Mouse (Mus musculus): Measurements from ENCODE around the gene Lrrc1.
A peak's percentile ranks its signal among the peaks of the same experiment; 100 is the strongest.

Lrrc1 gene

DNA sequence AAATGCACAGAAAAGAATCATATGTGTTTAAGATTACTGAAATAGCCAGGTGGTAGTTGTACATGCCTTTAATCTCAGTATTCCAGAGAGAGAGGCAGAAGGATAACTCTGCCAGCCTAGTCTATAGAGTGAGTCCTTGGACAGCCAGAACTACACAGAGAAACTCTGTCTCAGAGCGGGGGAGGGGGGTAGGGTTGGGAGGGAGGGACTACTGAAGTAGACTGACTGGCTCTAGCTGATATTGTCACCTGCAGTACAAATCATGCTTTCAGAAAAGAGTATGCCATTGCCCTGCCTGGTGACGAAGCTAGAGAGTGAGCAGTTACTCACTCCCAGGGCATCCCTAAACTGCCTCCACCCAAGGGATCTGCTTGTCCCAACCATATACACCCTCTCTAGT, 125.9 kb downstream of the Lrrc1 start:
- DNase-seq, result no peak

DNA sequence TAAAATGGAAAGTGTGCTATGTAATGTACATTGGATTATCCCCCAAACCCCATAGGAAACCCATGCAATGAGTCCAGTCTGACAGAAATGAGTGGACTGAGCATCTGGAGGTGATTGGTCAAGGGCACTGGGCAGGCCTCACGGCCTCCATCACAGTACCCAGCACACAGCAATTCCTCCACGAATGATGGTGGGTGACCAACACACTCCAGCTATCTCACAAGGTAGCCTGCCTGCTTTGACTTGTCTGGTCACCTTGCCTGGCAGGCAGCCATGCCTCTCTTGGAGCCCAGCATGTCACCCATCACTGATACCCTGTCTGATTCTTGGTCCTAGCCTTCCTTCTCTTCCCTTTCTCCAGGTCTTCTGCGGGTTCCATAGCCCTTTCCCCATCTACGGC, 128.2 kb downstream of the Lrrc1 start:
- no peak for DNase-seq

DNA sequence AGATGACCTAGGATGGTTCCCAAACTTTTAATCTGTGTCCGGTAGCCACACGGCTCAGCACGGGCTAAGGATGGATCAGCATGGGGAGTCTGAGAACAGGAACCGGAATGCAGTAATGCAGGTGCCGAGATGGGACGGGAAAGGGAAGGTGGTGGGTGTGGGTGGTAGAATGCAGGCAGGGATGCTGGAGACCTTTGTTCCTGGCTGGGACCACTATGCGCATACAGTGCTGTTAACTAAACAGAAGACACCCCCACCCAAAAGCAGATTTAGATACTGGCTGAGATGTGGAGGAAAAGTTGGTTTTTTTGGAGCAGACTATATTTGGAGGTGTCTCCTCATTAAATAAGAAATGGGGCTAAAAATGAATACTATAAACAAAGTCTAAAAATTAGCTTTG, 128.7 kb downstream of the Lrrc1 start:
- DNase-seq, result no peak

DNA sequence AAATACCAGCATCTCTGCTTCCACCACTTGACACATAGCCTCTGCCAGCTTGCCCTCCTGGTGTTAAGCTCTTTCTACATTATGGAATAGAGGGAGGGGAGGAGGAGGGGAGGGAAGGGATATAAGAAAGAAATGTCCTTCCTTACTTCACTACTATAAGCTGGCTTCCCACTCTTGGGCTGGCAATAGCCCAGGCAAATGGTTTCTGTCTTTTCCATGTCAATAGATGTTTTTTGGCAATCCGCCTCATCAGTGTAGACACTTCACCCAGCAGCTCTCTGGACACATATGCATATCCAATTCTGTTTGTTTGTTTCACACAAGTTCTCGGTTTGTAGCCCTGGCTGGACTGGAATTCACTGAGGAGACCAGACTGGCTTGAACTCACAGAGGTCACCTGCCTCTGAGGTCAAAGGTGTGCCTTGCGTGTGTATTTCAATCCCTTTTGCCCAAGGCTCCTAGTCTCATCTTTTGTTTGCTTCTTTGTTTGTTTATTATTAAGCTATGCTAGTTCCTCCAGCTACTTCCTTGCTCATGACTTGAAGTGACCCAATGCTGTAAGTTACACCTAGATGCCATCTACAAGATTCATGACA, 132.7 kb downstream of the Lrrc1 start:
- DNase-seq, result no peak

DNA sequence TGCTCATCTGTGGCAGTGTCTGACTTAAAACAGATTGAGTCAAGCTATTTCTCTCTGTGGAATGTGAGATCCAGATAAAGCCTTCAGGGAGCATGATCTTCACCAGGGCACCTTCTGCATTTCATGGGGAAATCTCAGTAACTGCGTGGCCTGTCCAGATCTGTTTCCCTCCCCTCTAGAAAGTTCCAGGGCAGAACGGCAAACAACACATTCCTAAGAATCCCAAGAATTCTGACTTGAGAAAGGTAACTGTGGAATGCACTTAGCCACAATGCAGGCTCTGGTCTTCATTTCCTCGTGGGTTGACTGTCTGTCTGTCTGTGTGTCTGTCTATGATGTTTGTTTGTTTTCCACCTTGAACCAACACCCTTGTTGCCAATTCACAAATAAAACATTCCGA, 133.7 kb downstream of the Lrrc1 start:
- DNase-seq, result no peak

DNA sequence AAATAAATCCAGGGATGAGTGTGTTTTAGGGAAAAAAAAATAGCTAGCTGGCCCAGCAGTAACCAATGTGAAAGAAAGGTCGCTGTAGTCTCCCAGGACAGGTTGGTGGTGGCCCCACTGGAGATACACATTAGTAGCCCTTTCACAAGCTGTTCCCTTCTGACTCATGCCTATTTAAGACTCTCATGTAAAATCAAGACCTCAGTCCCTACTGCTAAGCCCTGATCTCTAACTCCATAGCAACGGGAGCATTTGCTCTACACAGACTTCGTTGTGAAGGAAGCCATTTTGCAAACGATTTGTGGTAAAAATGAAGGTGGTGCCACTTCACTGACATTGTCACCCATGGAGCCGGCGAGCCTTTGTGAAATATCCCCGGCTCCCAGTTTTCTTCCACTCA, 134.1 kb downstream of the Lrrc1 start:
- no peak for DNase-seq

DNA sequence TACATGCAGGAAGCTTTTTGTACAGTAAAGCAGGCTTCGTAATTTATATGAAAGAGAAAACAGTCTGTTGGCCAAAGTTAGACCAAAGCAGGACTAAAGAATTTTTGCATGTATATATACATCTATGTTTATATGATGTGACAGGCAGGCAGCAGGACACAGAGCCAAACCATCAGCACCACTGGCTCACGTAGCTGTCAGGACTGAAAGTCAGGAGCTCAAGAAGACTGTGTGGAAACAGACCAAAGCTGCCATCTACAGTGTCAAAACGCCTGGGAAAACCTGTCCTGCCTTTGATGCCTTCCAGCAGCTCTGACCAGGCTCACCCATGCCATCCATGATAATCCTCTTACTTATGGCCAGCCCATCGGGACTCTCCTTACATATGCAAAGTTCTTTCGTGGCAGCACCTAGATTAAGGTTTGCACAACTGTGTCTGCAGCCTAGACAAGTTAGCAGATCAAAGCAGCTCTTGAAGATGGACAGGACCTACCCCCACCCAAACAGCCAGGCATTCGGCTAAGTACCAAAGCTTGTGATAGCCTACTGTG, 136.5 kb downstream of the Lrrc1 start:
- DNase-seq, result no peak

DNA sequence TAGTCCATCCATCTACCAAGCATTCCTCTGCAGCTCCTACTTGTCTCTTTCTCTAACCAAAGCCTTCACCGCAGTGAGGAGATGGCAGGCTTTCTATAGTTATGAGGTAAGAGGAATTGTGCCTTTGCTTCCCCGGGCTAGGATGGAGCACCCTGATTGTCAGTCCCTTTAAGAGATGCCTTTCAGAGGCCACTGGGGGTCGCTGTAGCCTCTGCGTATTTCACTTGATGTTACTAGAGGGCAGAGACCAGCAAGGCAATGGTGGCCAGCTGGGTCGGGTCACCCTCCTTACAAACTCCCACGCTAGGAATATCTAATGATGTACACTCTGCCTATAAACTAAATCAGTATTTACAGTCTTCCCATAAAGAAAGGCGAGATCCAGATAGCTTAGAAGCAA, 137.8 kb downstream of the Lrrc1 start:
- peak; percentile 57 for DNase-seq

DNA sequence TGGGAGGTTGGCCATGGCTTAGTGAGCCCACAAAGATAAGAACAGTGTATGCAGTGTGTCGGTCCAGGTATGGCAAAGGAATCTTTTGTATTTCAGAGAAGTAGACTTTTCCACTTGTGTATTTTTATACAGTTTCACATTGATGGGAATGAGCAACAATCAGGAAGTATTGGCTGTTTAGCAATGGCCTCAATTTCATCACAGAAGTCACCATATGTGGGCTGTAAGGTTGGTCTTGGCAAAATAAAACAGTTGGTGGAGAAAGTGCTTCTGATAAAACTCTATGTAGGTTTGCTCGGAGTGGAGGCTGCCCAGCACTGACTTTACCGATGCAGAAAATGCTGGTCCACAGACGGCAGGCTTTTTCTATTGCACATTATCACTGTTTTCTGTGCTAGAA, 140.2 kb downstream of the Lrrc1 start:
- no peak for DNase-seq

DNA sequence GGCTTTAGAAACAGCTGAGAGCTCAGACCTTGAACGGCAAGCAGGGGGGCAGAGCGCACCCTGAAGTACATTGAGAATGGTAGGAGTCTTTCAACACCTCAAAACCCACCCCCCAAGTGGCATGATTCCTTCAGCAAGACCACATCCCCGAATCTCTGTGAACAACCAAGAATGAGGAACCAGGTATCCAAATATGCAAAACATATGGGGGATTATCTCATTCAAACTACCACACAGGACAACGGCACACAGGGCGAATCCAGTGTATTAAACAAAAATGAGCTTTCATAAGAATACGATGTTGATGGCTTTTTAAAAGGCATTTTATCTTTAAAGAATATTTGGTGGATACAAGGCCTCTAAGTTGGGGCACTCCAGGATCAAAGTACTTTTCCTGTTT, 140.7 kb downstream of the Lrrc1 start:
- DNase-seq, result no peak

DNA sequence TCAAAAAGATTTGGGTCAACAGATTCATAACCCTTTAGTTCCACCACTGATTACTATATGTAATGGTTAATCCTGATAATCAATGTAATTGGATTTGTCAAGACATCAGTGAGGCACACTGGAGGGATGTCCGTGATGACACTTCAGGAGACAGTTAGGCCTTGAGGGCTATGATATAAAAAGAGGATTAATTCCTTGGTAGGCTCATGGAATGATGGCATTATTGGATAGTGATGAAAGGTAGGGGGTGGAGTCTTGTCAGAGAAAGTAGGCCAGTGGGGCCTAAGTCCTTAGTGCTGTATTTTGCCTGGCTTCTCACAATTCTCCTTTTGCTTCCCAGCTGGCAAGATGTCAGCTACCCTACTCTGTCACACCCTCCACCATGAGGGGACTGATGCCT, 141.7 kb downstream of the Lrrc1 start:
- DNase-seq, result no peak

DNA sequence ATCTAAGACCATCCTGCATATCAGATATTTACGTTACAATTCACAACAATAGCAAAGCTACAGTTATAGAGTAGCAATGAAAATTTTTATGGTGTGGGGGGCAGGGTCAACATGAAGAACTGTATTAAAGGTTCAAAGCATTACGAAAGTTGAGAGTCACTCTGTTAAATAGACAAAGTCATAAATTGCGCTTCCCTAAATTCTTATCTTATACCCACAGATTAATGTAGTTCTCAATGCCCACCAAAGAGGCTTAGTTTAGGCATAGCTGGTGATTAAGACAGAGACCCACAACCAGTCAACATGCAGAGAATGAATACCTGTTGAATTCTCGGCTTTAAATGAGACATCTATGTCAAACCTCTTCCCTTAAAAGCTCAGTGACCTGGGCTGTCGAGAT, 144.9 kb downstream of the Lrrc1 start:
- DNase-seq, result no peak

DNA sequence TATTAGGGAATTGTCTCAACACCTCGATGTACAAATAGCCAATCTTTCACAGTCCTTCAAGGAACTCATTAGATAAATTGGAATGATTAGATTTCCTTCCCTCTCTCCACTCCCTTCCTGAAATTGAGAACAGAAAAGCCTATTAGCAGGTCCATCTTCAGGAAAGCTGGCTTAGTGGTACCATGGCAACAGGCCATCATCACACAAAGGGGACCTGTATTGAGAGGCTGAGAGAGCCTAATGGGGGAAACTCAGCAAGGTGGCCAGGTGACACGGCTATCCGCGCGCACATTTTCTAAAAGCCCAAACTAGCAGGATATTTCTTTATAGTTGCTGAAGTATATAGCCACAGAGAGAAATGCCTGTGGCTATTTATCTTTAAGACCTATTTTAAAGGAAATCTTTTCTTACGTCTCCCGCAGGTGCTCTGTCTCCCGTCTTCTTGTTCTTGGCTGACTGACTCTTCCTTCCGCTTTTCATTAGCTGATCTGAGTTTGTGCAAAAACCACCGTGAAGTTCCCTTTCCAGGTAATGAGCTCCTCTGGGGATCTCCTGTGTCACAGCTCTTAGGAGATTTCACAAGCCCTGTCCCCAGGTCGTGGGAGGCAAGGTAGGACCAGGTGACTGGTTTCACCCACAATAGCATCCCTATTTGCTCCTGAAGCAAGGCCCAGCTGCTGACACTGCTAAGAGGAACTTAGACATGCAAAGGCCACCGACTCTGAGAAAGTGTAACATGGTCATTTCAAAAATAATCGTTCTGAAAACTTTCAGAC, 145.6 kb downstream of the Lrrc1 start:
- DNase-seq, result no peak

DNA sequence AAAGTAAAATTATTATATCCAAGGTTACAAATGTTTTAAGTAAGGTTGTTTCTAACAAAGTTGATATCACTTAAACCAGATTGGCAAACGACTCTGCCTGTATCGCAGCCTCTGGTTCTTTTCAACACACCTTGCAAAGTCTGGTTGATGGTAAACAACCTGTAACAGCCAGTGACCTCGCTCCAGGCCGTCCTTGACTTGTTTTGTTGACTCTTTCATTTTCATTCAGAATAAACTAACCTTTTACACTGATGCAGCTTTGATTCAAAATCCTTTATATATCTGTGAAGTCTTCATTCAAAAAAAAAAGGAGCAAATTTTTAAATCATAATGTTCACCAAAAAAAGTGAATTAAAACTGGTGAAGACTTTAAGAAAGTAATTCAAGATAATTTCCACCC, 147.6 kb downstream of the Lrrc1 start:
- DNase-seq, result no peak

DNA sequence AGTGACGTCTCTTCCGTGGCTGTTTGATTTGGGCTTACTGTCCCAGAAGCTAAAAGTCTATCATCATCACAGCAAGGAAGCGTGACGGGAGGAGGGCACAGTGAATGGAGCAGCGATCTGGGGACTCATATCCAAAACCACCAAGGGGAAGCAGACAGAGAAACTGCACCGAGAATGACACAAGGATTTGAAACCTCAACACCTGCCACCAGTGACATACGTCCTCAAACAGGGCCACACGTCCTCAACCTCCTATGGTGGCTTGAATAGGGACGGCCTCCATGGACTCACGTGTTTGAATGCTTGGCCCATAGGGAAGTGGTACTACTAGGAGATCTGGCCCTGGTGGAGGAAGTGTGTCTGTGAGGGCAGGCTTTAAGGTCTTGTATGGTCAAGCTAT, 153.4 kb downstream of the Lrrc1 start:
- no peak for DNase-seq

DNA sequence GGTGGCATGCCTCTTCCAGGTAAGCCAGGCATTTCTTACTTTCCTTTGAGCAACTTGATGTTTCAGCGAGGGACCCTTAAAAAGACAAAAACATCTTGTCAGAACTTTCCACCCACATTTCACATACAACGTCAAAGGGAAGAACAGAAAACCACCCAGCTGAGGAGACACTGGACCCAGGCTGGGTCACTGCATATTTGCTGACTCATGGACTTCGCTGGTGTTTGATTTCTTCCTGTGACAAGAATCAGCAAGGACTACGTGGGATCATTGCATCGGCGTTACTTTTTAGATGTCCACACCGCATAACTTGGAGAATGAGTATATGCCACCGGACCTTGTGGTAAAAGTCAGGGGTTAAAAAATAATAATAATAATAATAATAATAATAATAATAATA, 155.7 kb downstream of the Lrrc1 start:
- DNase-seq, result no peak

DNA sequence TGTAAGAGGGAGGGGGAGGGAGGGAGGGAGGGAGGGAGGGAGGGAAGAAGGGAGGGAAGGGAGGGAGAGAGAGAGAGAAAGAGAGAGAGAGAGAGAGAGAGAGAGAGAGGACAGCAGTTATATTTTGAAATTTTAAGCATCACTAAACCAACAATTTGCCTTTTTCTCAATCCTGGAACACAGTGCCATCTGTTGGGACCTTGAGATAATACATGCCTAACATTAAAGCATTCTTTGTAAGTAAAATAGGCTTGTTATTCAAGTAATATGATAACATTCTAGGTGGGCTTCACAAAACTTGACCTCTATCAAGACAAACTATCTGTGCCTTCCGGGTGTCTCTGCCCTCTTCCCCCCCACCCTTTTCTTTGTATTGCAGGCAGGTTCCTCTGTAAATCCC, 157.9 kb downstream of the Lrrc1 start:
- DNase-seq, result peak; percentile 24

DNA sequence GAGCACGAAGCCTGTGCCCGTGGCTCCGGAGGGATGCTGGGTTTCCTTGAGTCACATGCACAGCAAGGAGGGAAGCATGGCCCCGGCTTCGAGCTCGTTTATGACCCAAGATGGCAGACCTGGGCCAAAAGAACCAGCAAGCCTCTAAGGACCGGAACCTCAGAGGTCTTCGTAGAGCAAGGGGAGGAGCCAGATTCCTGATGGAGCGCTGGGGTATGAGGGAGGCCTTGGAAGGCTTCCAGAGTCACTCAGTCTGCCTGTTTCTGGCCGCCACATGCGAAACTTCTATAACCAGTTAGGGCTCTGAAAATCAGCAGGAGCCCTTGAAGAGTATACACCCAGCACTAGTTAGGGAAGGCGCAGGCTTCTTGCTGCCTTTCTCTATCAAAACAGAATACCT, 159.1 kb downstream of the Lrrc1 start:
- DNase-seq, result no peak

DNA sequence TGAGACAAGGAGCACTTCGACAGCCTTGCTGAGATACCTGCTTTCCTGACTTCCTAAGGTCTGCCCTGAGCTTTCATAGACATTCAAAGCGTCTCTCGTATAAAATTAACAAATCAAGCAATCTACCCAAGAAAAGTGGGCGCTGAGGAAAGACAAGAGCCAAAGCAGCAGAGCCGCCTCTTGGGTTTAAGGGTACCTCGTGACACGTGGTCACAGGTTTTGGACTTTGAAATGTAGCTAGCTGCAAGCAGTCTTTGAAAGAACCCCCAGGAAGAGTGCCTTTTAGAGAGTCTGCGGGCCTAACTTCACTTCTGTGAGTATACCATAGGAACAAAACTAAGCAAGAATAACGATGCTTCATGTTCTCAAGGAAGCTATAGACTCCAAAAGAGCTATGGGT, 160.0 kb downstream of the Lrrc1 start:
- no peak for DNase-seq

DNA sequence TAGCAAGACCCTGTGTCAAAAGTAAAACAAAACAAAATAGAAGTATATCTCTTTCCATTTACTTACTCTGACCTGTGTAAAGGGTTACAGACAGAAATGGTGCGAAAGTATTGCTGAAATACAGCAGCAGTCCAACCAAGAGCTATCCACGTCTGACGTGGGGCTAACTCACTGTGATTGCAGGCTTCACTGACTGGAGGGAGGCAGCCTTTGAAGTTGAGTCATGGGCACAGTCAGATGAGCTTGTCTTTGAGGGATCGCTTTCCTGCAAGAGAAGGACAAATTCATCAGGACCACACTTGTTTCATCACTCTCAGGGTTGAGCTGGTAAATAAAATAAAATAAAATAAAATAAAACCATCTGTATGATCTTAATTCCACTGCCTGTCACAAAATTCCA, 160.7 kb downstream of the Lrrc1 start:
- DNase-seq, result no peak

DNA sequence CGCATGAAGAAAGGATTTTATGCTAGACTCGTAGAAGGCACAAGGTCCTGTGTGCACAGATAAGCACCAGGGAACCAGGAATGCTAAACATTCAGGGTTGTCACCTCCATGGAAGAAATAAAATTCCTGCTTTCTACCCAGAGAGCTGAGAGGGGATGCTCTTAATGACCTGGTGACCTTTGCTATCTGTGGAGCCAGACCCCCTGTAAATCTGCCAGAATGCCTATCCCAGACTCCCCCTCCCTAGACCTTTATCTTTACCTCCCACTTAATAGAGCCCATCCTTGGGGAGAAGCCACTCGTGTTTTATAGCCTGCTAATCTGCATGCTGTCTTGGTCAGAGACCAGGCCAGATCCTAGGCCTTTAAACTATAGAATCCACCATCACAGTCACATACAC, 162.2 kb downstream of the Lrrc1 start:
- DNase-seq, result no peak

DNA sequence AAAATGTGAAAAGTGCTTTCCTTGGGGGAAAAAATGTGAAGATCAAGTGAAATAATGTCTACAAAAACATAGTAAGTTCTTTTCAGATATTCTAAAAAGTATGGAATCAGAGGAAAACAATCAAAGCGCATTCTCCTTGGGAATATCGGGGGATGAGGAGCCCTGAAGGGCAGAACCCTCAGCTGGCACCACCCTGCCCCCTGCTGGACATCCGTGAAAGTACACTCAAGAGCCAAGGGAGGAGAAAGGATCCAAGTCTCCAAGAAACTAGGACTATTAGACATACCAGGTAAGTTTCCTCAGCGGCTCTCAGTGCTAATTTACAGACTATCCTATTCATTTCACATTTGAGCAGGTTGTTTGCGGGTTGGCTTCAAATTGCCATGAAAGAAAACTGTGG, 163.1 kb downstream of the Lrrc1 start:
- DNase-seq, result peak; percentile 80
